Mouse (Mus musculus) neural tube, embryonic 15.5 days (tissue): ENCODE data around the gene Ipmk. TPM values are rescaled to one million over a fixed set of nuclear protein-coding genes. Genes with fewer than 3 reads are reported as not detected.

ENCODE experiments used
- ATAC-seq: fragments of 200-750 bp; cut with Nextera tagmentation; 2 replicates; pipeline ENCODE4 v1.8.0; 2017; ENCODE audit warnings: mild to moderate bottlenecking, moderate TSS enrichment, moderate library complexity; ENCODE audit not compliant: low FRiP score
- H3K27ac ChIP-seq: fragments of 300-500 bp; sonication (generic); replicated peaks from 2 replicates; pipeline ENCODE4 v1.5.1; 2015; ENCODE audit warnings: mild to moderate bottlenecking, inconsistent platforms
- H3K27me3 ChIP-seq: fragments of 300-500 bp; sonication (generic); replicated peaks from 2 replicates; pipeline ENCODE4 v1.6.1; 2015; ENCODE audit warnings: inconsistent platforms
- H3K36me3 ChIP-seq: fragments of 300-500 bp; sonication (generic); 2 replicates; pipeline ENCODE4 v1.6.1; 2015; ENCODE audit warnings: inconsistent platforms
- H3K4me1 ChIP-seq: fragments of 300-500 bp; sonication (generic); 2 replicates; pipeline ENCODE4 v1.6.1; 2015; ENCODE audit warnings: inconsistent platforms
- H3K4me2 ChIP-seq: fragments of 300-500 bp; sonication (generic); 2 replicates; pipeline ENCODE4 v1.6.1; 2015; ENCODE audit warnings: inconsistent platforms, mild to moderate bottlenecking, moderate library complexity
- H3K4me3 ChIP-seq: fragments of 300-500 bp; sonication (generic); replicated peaks from 2 replicates; pipeline ENCODE4 v1.5.1; 2015; ENCODE audit warnings: mild to moderate bottlenecking, inconsistent platforms
- H3K9ac ChIP-seq: fragments of 300-500 bp; sonication (generic); replicated peaks from 2 replicates; pipeline ENCODE4 v1.6.1; 2015; ENCODE audit warnings: mild to moderate bottlenecking, inconsistent platforms
- H3K9me3 ChIP-seq: fragments of 300-500 bp; sonication (generic); replicated peaks from 2 replicates; pipeline ENCODE4 v1.6.1; 2016; ENCODE audit warnings: inconsistent platforms
- WGBS: fragments of 180-500 bp; shearing (Covaris S2); methylation state at CpG from one replicate; pipeline ENCODE4 v1.1.7; 2015; ENCODE audit warnings: mixed read lengths; 5-methylcytosine and 5-hydroxymethylcytosine counted together
- polyA plus RNA-seq: library from polyadenylated mRNA; unstranded; fragments of >200 nt; fragmentation: Nextera tagmentation; extraction: Ambion mirVana; gene quantifications from 2 replicates; pipeline ENCODE4 v1.2.1, GENCODE M21; 2015

Gene Ipmk
- polyA plus RNA-seq, 1 experiment from 2014 or later = 15.3 TPM

DNA sequence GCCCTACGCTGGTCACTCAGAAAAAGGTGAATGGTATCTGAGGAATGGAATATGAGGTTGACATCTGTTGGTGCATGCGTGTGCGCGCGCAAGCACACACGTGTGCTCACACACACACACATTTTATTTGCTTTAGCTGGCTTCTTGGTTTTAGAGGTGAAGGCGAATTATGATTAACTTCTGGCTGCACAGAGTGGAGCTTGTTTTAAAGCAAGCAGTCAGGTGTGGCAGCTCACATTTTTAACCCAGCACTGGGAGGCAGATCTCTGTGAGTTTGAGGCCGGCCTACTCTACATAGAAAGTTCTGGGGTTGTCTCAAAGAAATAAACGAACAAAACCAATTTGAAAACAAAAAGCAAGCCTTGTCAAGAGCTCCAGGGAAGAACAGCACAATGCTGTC, 6.3 kb upstream of the Ipmk start:
- WGBS = 96% methylated on average over 9 of the region's 9 CpGs
- Histone ChIP-seq H3K4me2 (no peak overlapping the region), H3K36me3 (peaks cover 1% of the 10 kb centered on the region; the same call in 1 of the 2 replicates)

DNA sequence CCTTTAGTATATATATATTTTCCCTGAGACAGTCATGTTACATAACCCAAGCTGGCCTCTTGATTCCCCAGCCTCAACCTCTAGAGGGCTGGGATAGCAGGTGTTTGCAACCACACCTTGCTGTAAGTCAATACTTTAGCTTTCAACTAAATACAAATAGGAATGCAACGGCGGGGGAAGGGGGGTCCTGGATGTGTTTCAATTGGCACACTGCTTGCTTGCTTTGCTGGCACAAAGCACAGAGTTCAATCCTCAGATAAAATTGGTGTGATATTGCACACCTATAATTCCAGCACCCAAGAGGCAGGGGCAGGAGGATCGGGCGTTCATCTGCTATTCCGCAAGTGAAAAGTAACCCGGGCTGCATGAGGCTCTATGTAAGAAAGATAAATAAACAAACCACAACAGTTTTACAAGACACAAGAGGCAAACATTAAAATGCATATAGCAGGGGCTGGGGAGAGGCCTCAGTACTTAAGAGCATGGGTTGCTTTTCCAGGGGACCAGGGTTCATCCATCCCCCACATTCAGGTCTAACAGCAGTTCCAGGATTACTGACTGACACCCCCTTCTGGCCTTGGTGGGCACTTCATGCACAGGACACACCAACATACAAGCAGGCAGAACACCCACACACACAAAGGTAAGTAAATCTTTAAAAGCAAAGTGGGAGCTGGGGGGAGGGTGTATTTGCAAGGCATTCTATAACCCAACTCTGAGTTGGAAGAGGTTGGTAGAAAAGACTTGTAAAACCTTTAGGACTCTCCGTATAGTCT, 5.3 kb upstream of the Ipmk start:
- ATAC-seq = no peak
- Histone ChIP-seq H3K9ac (no peak overlapping the region), H3K27ac (no peak overlapping the region), H3K4me1 (peaks cover 53% of the 10 kb centered on the region), H3K27me3 (no peaks in the 10 kb centered on the region), H3K36me3 (no peaks in the 10 kb centered on the region), H3K4me3 (no peak overlapping the region), H3K9me3 (no peaks in the 10 kb centered on the region), H3K4me2 (no peak overlapping the region)
- 89% methylated on average over 7 of the region's 7 CpGs for WGBS

More for the DNA sequence above, 6.3 kb upstream of the Ipmk start:
- Histone ChIP-seq H3K27me3 (no peaks in the 10 kb centered on the region), H3K9me3 (no peaks in the 10 kb centered on the region), H3K4me1 (peaks cover 46% of the 10 kb centered on the region), H3K4me3 (no peak overlapping the region), H3K27ac (no peak overlapping the region), H3K9ac (no peak overlapping the region)
- no peak for ATAC-seq

DNA sequence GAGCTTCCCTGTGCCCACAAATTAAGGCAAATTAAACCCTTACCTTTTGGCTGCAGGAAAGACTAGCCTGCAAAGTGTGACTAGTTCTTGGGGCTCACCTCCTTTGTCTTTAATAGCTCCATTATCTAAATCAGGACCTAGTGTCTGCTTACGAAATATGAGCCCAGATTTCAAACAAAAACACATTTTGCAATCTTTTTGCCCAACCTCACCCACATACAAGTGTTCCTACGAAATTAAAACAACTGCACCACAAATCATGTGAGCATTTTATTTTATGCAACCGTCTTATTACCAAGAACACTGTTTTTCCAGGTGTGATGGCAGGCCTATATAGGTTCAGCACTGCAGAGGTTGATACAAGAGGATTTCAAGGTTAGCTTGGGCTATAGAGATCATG, 4.4 kb upstream of the Ipmk start:
- peak overlapping the region; percentile 67; the same call in 1 of the 2 replicates for H3K4me2 ChIP-seq
- 89% methylated on average over 3 of the region's 3 CpGs for WGBS
- peaks cover 54% of the 10 kb centered on the region for H3K4me1 ChIP-seq
- H3K27me3 ChIP-seq = no peaks in the 10 kb centered on the region
- no peak for ATAC-seq
- H3K36me3 ChIP-seq = no peaks in the 10 kb centered on the region
- no peak overlapping the region for H3K4me3 ChIP-seq
- H3K9ac ChIP-seq = no peak overlapping the region
- H3K27ac ChIP-seq = no peak overlapping the region
- H3K9me3 ChIP-seq = no peaks in the 10 kb centered on the region

DNA sequence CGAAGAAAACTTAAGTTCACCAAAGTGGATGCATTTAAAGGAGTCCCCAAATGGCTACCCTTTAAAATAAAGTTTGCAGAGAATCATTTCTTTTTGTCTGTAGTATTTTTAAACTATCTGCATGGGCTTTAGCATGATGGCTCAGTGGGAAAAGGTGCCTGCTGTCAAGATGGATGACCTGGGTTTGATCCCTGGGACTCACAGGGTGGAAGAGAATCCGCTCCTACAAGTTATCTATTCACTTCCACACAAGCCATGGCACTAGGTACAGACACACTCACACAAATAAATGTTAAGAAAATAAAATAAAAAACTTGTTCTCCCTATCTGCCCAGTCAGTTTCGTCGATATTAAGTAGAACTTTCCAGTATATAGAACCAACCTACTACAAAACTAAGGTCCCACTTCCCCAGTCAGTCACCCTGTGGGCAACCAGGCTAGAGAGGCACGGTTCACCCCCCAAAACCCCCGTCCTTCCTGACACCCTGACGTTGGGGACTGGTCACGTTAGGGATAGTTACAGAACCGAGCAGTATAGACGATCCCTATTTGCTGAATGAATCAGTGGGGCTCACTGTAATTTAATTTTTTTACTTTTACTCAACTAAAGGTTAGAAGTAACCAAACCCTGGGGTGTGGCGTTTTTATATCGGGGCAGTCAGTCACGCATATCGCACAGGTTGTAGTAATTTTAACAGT, 3.8 kb upstream of the Ipmk start:
- peak overlapping the region; percentile 67 for H3K4me2 ChIP-seq
- WGBS = 23% methylated on average over 14 of the region's 14 CpGs
- H3K36me3 ChIP-seq = no peaks in the 10 kb centered on the region
- no peak for ATAC-seq
- H3K4me1 ChIP-seq = peaks cover 56% of the 10 kb centered on the region
- no peak overlapping the region for H3K27ac ChIP-seq
- H3K9ac ChIP-seq = peak overlapping the region; percentile 73
- peak overlapping the region; percentile 78 for H3K4me3 ChIP-seq
- no peaks in the 10 kb centered on the region for H3K9me3 ChIP-seq
- no peaks in the 10 kb centered on the region for H3K27me3 ChIP-seq

DNA sequence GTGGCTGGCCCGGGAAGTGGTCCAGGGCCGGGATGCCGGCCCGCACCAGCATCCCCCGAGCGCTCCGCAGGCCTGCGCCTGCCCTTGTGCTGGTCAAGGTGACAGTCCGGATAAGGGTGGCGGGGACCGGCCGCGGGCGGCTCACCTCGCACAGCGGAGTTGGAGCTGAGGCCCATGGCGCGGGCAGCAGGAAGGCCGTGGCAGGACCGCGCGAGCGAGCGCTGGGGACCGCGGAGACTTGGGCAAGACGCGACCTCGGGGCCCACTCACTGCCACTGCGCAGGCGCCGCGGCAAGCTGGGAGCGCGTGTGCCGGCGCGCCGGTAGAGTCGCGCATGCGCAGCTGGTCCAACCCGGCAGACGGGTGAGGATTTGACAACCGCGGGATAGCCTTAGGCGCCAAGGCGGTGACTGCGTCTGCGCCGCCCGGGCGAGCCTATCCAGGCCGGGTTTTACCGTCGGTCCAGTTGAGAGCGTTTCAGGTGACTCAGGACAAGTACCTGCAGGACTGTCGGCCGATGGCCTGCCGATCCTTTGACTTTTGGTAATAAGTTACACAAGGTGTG, 2.9 kb upstream of the Ipmk start, which contains the start of gene Cisd1:
Gene Cisd1, minus strand, starts transcription at position 376 of the 565 bp plus-strand sequence.
- H3K27me3 ChIP-seq = no peaks in the 10 kb centered on the region
- peak within 1 kb of the TSS; percentile 67 for H3K4me2 ChIP-seq
- H3K4me1 ChIP-seq = peaks cover 57% of the 10 kb centered on the region
- peak; percentile 82 for ATAC-seq
- peak within 1 kb of the TSS; percentile 73 for H3K9ac ChIP-seq
- H3K27ac ChIP-seq = peak within 1 kb of the TSS; percentile 82
- H3K9me3 ChIP-seq = no peaks in the 10 kb centered on the region
- peak within 1 kb of the TSS; percentile 78 for H3K4me3 ChIP-seq
- H3K36me3 ChIP-seq = no peaks in the 10 kb centered on the region
- WGBS = 0% methylated on average over 60 of the region's 60 CpGs

DNA sequence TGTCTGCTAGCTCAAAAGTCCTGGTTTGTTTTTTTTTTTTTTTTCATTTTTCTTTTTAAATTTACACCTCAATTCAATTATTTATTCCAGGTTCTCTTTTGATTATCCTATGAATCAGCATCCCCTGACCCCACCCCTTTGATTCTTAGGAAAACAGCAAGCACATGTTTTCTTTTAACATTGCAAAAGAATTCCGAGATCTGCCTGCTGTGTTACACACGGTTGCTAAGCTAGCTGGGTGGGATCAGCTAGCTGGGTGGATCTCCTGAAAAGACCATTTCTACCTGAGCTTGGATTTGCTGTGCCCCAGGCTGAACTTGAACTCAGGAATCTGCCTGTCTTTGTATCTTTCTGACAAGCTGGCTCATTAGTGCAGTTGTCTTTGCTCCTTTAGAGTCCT, 1.5 kb upstream of the Ipmk start:
- Histone ChIP-seq H3K4me3 (no peak overlapping the region), H3K9ac (no peak overlapping the region), H3K4me1 (peaks cover 59% of the 10 kb centered on the region), H3K27me3 (no peaks in the 10 kb centered on the region), H3K27ac (no peak overlapping the region), H3K4me2 (no peak overlapping the region), H3K36me3 (no peaks in the 10 kb centered on the region), H3K9me3 (no peaks in the 10 kb centered on the region)
- ATAC-seq = no peak
- 73% methylated on average over 2 of the region's 2 CpGs for WGBS

DNA sequence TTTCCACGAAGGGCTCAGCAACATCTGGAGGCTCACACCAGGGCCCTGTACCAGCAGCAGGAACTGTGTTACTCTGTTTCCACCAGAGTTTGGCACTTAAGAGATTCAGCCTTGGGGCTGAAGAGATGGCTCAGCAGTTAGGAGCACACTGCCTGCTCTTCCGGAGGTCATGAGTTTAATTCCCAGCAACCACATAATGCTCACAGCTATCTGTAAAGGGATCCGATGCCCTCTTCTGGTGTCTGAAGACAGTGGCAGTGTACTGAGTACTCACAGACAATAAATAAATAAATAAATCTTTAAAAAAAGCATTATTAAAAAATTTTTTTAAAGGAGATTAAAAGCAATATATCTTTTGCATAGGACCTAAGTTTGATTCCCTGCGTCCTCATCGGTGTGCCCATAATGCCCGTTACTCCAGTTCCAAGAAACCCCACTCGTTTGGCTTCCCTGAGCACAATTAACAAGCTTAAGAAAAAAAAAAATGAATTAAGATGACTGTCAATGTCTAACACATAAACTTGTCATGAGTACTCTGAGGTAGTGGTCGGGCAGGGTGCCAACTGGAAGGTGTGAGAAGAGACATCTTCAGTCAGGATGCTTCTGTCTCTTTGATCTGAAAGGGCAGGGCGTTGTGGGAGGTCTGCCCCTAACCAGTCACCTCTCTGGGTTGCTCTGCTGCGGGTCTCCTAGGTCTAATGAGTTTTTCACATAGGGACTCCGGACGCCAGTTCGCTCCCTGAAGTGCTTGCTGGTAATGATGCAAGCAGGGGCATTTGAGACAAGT, 648 bp upstream of the Ipmk start:
- Histone ChIP-seq H3K9me3 (no peaks in the 10 kb centered on the region), H3K27ac (peak overlapping the region; percentile 91), H3K9ac (peak overlapping the region; percentile 65), H3K4me3 (peak overlapping the region; percentile 67), H3K4me1 (peaks cover 56% of the 10 kb centered on the region), H3K27me3 (no peaks in the 10 kb centered on the region), H3K36me3 (no peaks in the 10 kb centered on the region), H3K4me2 (peak overlapping the region; percentile 94)
- WGBS = 11% methylated on average over 13 of the region's 13 CpGs
- no peak for ATAC-seq

DNA sequence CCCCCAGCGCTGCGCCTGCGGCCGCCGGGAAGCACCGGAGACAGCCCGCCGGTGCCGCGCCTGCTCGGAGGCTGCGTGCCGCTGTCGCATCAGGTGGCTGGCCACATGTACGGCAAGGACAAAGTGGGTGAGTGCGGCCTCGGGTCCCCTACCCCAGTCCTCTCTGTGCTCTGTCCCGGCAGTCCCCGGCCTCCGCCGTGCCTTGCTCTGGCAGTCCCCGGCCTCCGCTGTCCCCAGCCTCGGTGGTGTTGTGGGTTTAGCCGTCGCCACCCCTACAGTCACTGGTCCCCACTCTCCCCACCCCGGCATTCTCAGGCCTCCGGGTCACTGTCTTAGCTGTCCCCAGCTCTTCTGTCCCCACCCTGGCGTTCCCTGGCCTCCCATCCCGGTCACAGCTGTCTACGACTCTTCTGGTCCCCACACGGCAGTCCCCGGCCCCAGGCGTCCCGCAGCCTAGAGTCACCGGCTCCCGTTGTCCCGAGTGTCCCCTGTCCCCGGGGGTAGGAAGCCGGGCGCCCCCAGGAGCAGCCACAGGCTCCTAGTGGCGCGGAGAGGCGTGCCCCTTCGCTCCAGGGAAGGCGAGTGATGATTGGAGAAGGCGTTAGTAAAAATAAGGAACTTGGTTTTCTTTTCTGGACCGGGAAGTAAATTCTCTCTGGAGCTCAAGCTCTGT, 537 bp downstream of the Ipmk start:
- Histone ChIP-seq H3K27ac (peak overlapping the region; percentile 91), H3K4me3 (peak overlapping the region; percentile 67), H3K4me2 (peak overlapping the region; percentile 94), H3K9me3 (no peaks in the 10 kb centered on the region), H3K27me3 (no peaks in the 10 kb centered on the region), H3K4me1 (peaks cover 47% of the 10 kb centered on the region), H3K36me3 (no peaks in the 10 kb centered on the region), H3K9ac (peak overlapping the region; percentile 69)
- ATAC-seq = peak; percentile 59
- WGBS = under 1% methylated on average over 44 of the region's 48 CpGs

DNA sequence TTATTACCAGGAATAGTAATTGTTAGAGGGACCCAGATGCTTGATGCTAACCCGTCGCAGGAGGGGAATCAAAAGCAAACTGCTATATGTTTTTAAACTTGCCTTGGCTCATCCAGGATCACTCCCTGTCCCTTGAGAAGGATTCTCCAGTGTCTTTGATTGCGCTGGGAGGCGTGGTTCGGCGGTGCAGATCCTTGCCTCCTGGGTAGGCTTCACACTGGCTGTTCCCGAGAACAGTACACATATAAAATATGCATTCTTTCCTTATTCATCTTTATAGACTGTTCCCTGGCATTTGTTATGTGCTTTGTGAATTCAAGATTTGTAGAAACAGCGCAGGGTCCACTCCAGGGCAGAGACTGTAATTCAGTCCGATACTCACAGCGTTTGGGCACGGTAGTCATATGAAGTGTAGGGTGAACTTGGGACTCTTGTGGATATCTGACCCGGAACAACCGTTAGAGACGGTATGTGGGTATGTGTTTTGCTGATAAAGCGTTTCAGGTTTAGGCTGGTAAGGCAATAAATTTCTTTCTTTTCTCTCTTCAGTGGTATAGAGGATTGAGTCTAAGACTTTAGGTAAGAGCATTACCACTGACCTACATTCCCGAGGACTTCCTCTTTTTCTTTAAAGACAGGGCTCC, 1.2 kb downstream of the Ipmk start:
- Histone ChIP-seq H3K4me2 (peak overlapping the region; percentile 94), H3K36me3 (no peaks in the 10 kb centered on the region), H3K4me1 (peaks cover 40% of the 10 kb centered on the region), H3K9me3 (no peaks in the 10 kb centered on the region), H3K27ac (peak overlapping the region; percentile 91; the same call in 1 of the 2 replicates), H3K4me3 (peak overlapping the region; percentile 67), H3K9ac (peak overlapping the region; percentile 69), H3K27me3 (no peaks in the 10 kb centered on the region)
- no peak for ATAC-seq
- WGBS = 14% methylated on average over 16 of the region's 16 CpGs

DNA sequence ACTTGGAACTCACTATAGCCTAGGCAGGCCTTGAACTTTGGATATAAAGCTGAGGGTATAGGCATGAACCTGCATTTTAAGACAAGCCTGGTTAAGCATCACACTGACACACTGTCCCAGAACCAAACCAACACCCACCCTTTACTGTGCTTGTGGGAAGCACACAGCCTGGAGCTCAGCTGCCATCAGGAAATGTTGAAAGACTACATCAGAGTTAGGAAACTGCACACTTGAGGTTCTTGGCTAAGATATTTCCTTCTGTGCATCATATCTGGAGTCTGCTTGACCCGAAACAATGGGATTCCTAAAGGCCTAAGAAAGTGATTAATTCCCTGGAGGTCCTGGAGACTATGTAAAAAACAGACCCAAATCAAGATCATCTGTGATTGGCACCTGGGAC, 1.7 kb downstream of the Ipmk start:
- ATAC-seq = no peak
- peak overlapping the region; percentile 94 for H3K4me2 ChIP-seq
- H3K4me1 ChIP-seq = peaks cover 36% of the 10 kb centered on the region
- H3K4me3 ChIP-seq = peak overlapping the region; percentile 67; the same call in 1 of the 2 replicates
- H3K27me3 ChIP-seq = no peaks in the 10 kb centered on the region
- no peak overlapping the region for H3K9ac ChIP-seq
- WGBS = 90% methylated on average over 1 of the region's 1 CpGs
- H3K9me3 ChIP-seq = no peaks in the 10 kb centered on the region
- no peaks in the 10 kb centered on the region for H3K36me3 ChIP-seq
- no peak overlapping the region for H3K27ac ChIP-seq
